Mouse (Mus musculus) olfactory bulb, adult 2 months (tissue): ENCODE data around the gene Flt3l. TPM values are rescaled to one million over a fixed set of nuclear protein-coding genes. Genes with fewer than 3 reads are reported as not detected.
A peak's percentile ranks its signal among the peaks of the same experiment; 100 is the strongest.

ENCODE experiments used
- H3K27ac ChIP-seq: fragments of 200-500 bp; 2 replicates; pipeline ENCODE4 v1.5.1; 2012; ENCODE audit warnings: low read depth, low read length; ENCODE audit not compliant: insufficient read depth
- H3K4me1 ChIP-seq: fragments of 200-500 bp; 2 replicates; pipeline ENCODE4 v1.6.1; 2012; ENCODE audit warnings: low read length; ENCODE audit not compliant: control insufficient read depth, insufficient read depth
- H3K4me3 ChIP-seq: fragments of 200-500 bp; 2 replicates; pipeline ENCODE4 v1.5.1; 2012; ENCODE audit warnings: mild to moderate bottlenecking, low read depth, low read length, moderate library complexity; ENCODE audit not compliant: insufficient read depth
- CTCF ChIP-seq: fragments of 200-500 bp; IDR thresholded peaks from 2 replicates; pipeline ENCODE4 v1.5.1; 2012; ENCODE audit warnings: low read depth, mild to moderate bottlenecking, low read length, moderate library complexity; ENCODE audit not compliant: insufficient read depth
- POLR2A ChIP-seq: fragments of 200-500 bp; IDR thresholded peaks from 2 replicates; pipeline ENCODE4 v1.6.1; 2012; ENCODE audit warnings: mild to moderate bottlenecking, low read depth, low read length, moderate library complexity; ENCODE audit not compliant: insufficient read depth
- WGBS: fragments of 180-500 bp; shearing (Covaris S2); methylation state at CpG from one replicate; pipeline ENCODE4 v1.1.7; 2018; 5-methylcytosine and 5-hydroxymethylcytosine counted together
- polyA plus RNA-seq: library from polyadenylated mRNA; stranded (reverse); fragments of >200 nt; gene quantifications from 2 replicates; pipeline ENCODE4 v1.2.4, GENCODE M21; 2012; ENCODE audit warnings: low replicate concordance; ENCODE audit not compliant: missing spikeins, insufficient read depth, insufficient read length

Flt3l gene
- not detected in 2 replicates for polyA plus RNA-seq

DNA sequence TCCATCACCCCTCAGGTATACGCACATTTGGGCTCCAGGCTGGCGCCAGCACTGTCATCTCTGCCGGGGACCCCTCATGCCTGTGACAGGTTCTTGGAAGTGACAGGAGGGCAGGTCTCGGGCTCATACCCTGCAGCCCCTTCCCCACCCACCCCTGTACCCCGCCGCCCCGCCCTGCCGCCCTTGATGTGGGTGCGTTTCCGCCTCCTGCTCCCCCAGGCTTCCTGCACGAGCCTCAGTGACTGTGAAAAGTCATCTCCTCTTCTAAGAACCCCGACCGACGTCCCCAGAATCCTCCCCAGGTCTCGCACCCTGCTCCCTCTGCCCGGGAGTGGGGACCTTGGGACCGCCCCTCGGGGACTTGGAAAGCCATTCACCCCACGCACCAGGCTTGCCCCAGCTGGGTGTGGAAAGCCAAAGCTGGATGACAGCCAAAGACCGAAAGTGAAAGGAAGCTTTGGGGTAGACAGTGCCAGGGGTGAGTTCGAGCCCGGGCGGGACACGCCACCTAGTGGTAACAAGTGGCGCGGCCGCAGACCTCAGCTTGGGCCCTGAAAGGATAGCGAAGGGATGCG, at the start of gene Flt3l, which contains the start of gene Gm45713:
Gene Flt3l, minus strand, starts transcription at position 440 of the 575 bp plus-strand sequence.
Gene Gm45713, minus strand, starts transcription at position 239 of the 575 bp plus-strand sequence.
- WGBS = 3% methylated on average over 29 of the region's 29 CpGs
- H3K4me3 ChIP-seq = peak within 1 kb of the TSS; percentile 66
- no peak within 1 kb of the TSS for H3K27ac ChIP-seq
- TF ChIP-seq CTCF (peak; percentile 87), POLR2A (no peak)
- H3K4me1 ChIP-seq = peaks cover 7% of the 10 kb centered on the region

DNA sequence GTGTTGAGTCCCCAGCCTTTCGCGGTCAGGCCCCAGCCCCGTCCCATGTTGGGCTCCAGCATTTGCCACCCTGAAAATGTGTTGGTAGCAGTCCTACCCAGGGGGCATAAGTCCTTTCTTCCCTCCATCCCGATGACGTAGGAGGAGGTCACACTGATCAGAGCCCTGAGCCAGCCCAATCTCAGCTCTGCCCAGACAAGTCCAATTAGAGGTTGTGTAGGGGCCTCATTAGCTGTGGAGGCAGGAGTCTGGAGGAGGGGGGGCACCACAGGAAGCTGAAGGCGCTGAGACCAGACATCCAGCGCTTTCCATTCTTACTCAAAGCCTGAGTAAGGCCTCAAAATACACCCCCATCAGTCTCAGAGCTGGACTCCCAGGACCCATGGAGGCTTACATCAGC, 49.7 kb upstream of the Flt3l start:
- no peak overlapping the region for H3K4me3 ChIP-seq
- no peak for TF ChIP-seq POLR2A
- TF ChIP-seq CTCF = no peak
- WGBS = 67% methylated on average over 7 of the region's 7 CpGs
- no peak overlapping the region for H3K27ac ChIP-seq
- H3K4me1 ChIP-seq = peaks cover 21% of the 10 kb centered on the region

- TF ChIP-seq POLR2A = no peak
- no peak for TF ChIP-seq CTCF
- Histone ChIP-seq H3K4me3 (no peak overlapping the region), H3K27ac (no peak overlapping the region), H3K4me1 (peaks cover 16% of the 10 kb centered on the region)
- WGBS = 78% methylated on average over 7 of the region's 7 CpGs
Observed at GRCm38 (mm10) chr7:45183672-45184071, 47.4 kb upstream of the Flt3l start.

- WGBS = 14% methylated on average over 11 of the region's 11 CpGs
- H3K27ac ChIP-seq = no peak overlapping the region
- H3K4me1 ChIP-seq = peaks cover 16% of the 10 kb centered on the region
- H3K4me3 ChIP-seq = peak overlapping the region; percentile 28; the same call in 1 of the 2 replicates
- TF ChIP-seq POLR2A = no peak
- no peak for TF ChIP-seq CTCF
Observed at GRCm38 (mm10) chr7:45182606-45183005, 46.4 kb upstream of the Flt3l start.

DNA sequence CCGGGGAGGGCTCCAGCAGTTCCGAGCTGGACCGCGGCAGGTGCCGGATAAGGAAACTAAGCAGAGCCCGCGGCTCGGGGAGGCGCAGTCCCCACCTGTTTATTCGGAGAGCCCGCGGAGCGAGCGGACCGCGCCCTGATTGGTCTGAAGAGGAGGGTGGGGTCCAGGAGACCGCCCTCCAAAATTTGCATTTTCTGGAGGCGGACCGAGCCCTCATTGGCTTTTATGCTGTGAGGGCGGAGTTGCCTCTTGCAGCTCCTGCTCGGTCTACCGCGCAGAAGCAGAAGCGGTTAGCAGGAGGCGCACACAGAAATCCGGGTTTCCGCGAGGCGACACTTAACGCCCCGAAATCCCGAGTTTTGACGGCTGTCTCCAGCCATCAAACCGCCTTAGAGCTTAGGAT, 46.0 kb upstream of the Flt3l start:
- under 1% methylated on average over 34 of the region's 34 CpGs for whole genome bisulfite sequencing

GRCm38 (mm10) chr7:45181540-45181939, 45.3 kb upstream of the Flt3l start:
- H3K4me3 ChIP-seq = 0 out of 2 replicates have a peak overlapping the region, but pooled peaks have one; percentile 4
- no peak overlapping the region for H3K27ac ChIP-seq
- no peak for TF ChIP-seq CTCF
- no peak for TF ChIP-seq POLR2A
- peaks cover 16% of the 10 kb centered on the region for H3K4me1 ChIP-seq
- 3% methylated on average over 35 of the region's 35 CpGs for WGBS

More for the DNA sequence above, 46.0 kb upstream of the Flt3l start:
- Histone ChIP-seq H3K4me1 (peaks cover 16% of the 10 kb centered on the region), H3K4me3 (peak overlapping the region; percentile 34), H3K27ac (no peak overlapping the region)
- TF ChIP-seq CTCF (no peak), POLR2A (no peak)

DNA sequence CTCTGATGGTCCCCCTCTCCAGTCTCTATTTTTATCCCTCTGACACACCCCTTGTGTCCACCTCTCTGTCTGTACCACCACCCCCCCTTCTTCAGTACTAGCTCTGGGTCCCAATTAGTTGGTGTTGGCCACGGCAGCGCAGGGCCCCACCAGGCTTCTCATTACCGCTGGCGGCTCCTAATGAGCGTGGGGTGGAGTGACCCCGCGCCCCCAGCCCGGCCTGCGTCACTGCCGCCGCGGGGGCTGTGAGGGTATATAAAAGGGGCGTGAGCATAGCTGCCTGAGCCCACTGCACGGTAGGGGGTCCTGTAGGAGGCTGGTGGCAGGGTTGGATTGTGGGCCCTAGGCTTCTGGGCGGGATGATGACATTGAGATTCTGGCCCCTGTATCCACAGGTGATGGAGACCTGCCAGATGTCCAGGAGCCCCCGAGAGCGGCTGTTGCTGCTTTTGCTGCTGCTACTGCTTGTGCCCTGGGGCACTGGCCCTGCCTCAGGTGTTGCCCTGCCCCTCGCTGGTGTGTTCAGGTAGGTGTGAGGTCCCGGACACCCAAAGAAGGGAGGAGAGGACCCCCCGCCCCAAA, 44.8 kb upstream of the Flt3l start, which contains the start of gene Pth2:
Gene Pth2, plus strand, starts transcription at position 100 of the 582 bp plus-strand sequence.
- peaks cover 22% of the 10 kb centered on the region for H3K4me1 ChIP-seq
- 0 out of 2 replicates have a peak within 1 kb of the TSS, but pooled peaks have one; percentile 4 for H3K4me3 ChIP-seq
- TF ChIP-seq POLR2A = no peak
- no peak for TF ChIP-seq CTCF
- no peak within 1 kb of the TSS for H3K27ac ChIP-seq
- 17% methylated on average over 20 of the region's 20 CpGs for WGBS

- no peak for TF ChIP-seq POLR2A
- no peak for TF ChIP-seq CTCF
- Histone ChIP-seq H3K4me1 (peaks cover 22% of the 10 kb centered on the region), H3K4me3 (no peak within 1 kb of the TSS), H3K27ac (no peak within 1 kb of the TSS)
- WGBS = 29% methylated on average over 7 of the region's 7 CpGs
Observed at GRCm38 (mm10) chr7:45179469-45179868, 43.2 kb upstream of the Flt3l start, which contains the start of gene Gfy. Gfy (minus strand) TSS chr7:45179569.

- 27% methylated on average over 7 of the region's 7 CpGs for WGBS
Observed at GRCm38 (mm10) chr7:45178550-45178949, 42.3 kb upstream of the Flt3l start.

More at GRCm38 (mm10) chr7:45178550-45178949, 42.3 kb upstream of the Flt3l start:
- no peak overlapping the region for H3K27ac ChIP-seq
- peaks cover 22% of the 10 kb centered on the region for H3K4me1 ChIP-seq
- H3K4me3 ChIP-seq = no peak overlapping the region
- TF ChIP-seq CTCF (no peak), POLR2A (no peak)
